Mouse (Mus musculus) heart, adult 8-10 months (tissue): ENCODE measurements around the gene Poll. TPM values are rescaled to one million over a fixed set of nuclear protein-coding genes. Genes with fewer than 3 reads are reported as not detected.

ENCODE experiments used
- DNase-seq: peaks from one replicate; pipeline ENCODE4 v3.0.0; 2022; ENCODE audit warnings: low spot score
- total RNA-seq, 4 experiments: library from RNA; stranded (reverse); gene quantifications; 2 replicates each; pipeline ENCODE4 v1.2.4; 2022

The Poll gene
- total RNA-seq, 4 experiments from 2014 or later = 10.8 to 12.1 (median 11.6) TPM

- DNase-seq = no peak
Measured at GRCm38 (mm10) chr19:45535214-45535735, 25.1 kb downstream of the Poll start.

- no peak for DNase-seq
Measured at GRCm38 (mm10) chr19:45533617-45534016, 26.7 kb downstream of the Poll start.

GRCm38 (mm10) chr19:45531554-45531953 lies 28.8 kb downstream of the Poll start:
- DNase-seq = no peak

GRCm38 (mm10) chr19:45530200-45530995 lies 29.9 kb downstream of the Poll start:
- DNase-seq = peak; percentile 12

GRCm38 (mm10) chr19:45529294-45529693 lies 31.0 kb downstream of the Poll start:
- no peak for DNase-seq

- DNase-seq = no peak
Measured at GRCm38 (mm10) chr19:45527931-45528534, 32.3 kb downstream of the Poll start.

GRCm38 (mm10) chr19:45527382-45527781 lies 32.9 kb downstream of the Poll start:
- DNase-seq = no peak

- DNase-seq = no peak
Measured at GRCm38 (mm10) chr19:45516264-45516663, 44.1 kb downstream of the Poll start.

GRCm38 (mm10) chr19:45515341-45515740 lies 45.0 kb downstream of the Poll start:
- no peak for DNase-seq

- DNase-seq = no peak
Measured at GRCm38 (mm10) chr19:45511406-45511805, 48.9 kb downstream of the Poll start.

GRCm38 (mm10) chr19:45510680-45511079 lies 49.7 kb downstream of the Poll start:
- no peak for DNase-seq

GRCm38 (mm10) chr19:45507531-45507930 lies 52.8 kb downstream of the Poll start:
- DNase-seq = peak; percentile 53

- DNase-seq = no peak
Measured at GRCm38 (mm10) chr19:45505446-45505845, 54.9 kb downstream of the Poll start.

Other genes starting within 250 kb of the Poll start
- gene Btrc, start 196.8 kb downstream of the Poll start, total RNA-seq = 10 to 100 TPM; 21.8 to 23.3 (median 22.2) TPM
- gene Gm17018, start 84 bp upstream of the Poll start, total RNA-seq = 10 to 100 TPM; 19.3 to 29.4 (median 22.0) TPM
- gene Fbxw4, start 99.8 kb upstream of the Poll start, total RNA-seq = 10 to 100 TPM; 27.2 to 32.6 (median 31.2) TPM
- gene Fgf8, start 182.4 kb upstream of the Poll start, total RNA-seq = not detected
- gene Npm3, start 189.1 kb upstream of the Poll start, total RNA-seq = 10 to 100 TPM; 11.5 to 16.0 (median 13.9) TPM
- gene Mgea5, start 223.3 kb upstream of the Poll start, total RNA-seq = 10 to 100 TPM; 70.7 to 85.5 (median 82.4) TPM